Mouse (Mus musculus): ENCODE data around the gene Gm28870.
"Not testable (repeated sequence)": the region's sequence is repeated elsewhere in the genome, so short reads cannot be mapped to it uniquely, and the experiment has no call there.

Gm28870 gene

GRCm38 (mm10) chrY:50096976-50097375, at the start of gene Gm28870:
TSS of gene Gm28870 (plus strand) at chrY:50097276.
- DNase-seq (ENCODE audit: low spot score): not testable (repeated sequence)

Measured in c-Kit-positive CD71-positive TER-119-positive erythroid progenitor cells, embryonic 14.5 days (primary cell).